Mouse (Mus musculus) heart, postnatal 0 days (tissue): Measurements from ENCODE around the gene Cdc34b.

Experiments used
- CTCF ChIP-seq: IDR thresholded peaks from 2 replicates; pipeline ENCODE4 v1.5.1; 2016; ENCODE audit warnings: antibody characterized with exemption, control low read depth, low read depth
- EP300 ChIP-seq: IDR thresholded peaks from 2 replicates; pipeline ENCODE4 v1.6.1; 2016; ENCODE audit warnings: antibody characterized with exemption, low read depth

DNA sequence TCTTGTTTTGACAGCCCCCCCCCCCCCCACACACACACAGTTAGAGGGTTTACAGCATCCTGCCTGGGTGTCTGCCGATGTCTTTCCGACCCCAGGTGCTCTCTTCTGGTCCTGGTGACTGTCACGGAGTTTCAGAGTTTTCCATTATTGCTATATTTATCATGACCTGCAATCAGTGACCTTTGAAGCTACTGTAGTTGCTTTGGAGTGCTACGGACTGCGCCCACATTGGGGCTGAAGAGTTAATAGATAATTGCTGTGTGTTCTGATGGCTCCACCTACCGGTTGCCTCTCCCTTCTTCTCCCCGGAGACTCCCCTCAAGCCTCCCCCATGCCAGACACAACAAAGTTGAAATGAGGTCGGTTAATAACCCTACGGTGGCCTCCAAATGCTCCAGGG lies 24.8 kb upstream of the Cdc34b start:
- TF ChIP-seq CTCF (peak; percentile 58), EP300 (no peak)
